Mouse (Mus musculus) midbrain, embryonic 16.5 days (tissue): ENCODE results near the gene Psmc6. TPM values are rescaled to one million over a fixed set of nuclear protein-coding genes. Genes with fewer than 3 reads are reported as not detected.
A peak's percentile ranks its signal among the peaks of the same experiment; 100 is the strongest.

Experiments
- ATAC-seq: fragments of 200-750 bp; cut with Nextera tagmentation; 2 replicates; pipeline ENCODE4 v1.8.0; 2017; ENCODE audit warnings: moderate TSS enrichment
- H3K27ac ChIP-seq: fragments of 300-500 bp; sonication (generic); 2 replicates; pipeline ENCODE4 v1.5.1; 2014; ENCODE audit warnings: mild to moderate bottlenecking, low read length, mixed read lengths
- H3K27me3 ChIP-seq: fragments of 300-500 bp; sonication (generic); 2 replicates; pipeline ENCODE4 v1.6.1; 2014; ENCODE audit warnings: low read depth, low read length, mixed read lengths; ENCODE audit not compliant: control insufficient read depth, insufficient read depth
- H3K36me3 ChIP-seq: fragments of 300-500 bp; sonication (generic); 2 replicates; pipeline ENCODE4 v1.6.1; 2014; ENCODE audit warnings: mild to moderate bottlenecking, low read length, moderate library complexity, mixed read lengths; ENCODE audit not compliant: control insufficient read depth, insufficient read depth
- H3K4me1 ChIP-seq: fragments of 300-500 bp; sonication (generic); 2 replicates; pipeline ENCODE4 v1.6.1; 2014; ENCODE audit warnings: mild to moderate bottlenecking, low read length, mixed read lengths; ENCODE audit not compliant: control insufficient read depth, insufficient read depth
- H3K4me2 ChIP-seq: fragments of 300-500 bp; sonication (generic); 2 replicates; pipeline ENCODE4 v1.6.1; 2014; ENCODE audit warnings: mild to moderate bottlenecking, low read length, mixed read lengths
- H3K4me3 ChIP-seq: fragments of 300-500 bp; sonication (generic); 2 replicates; pipeline ENCODE4 v1.5.1; 2014; ENCODE audit warnings: low read depth, mild to moderate bottlenecking, low read length, moderate library complexity, mixed read lengths
- H3K9ac ChIP-seq: fragments of 300-500 bp; sonication (generic); 2 replicates; pipeline ENCODE4 v1.6.1; 2014; ENCODE audit warnings: low read depth, low read length, mixed read lengths
- H3K9me3 ChIP-seq: fragments of 300-500 bp; sonication (generic); replicated peaks from 2 replicates; pipeline ENCODE4 v1.6.1; 2014; ENCODE audit warnings: mild to moderate bottlenecking, low read length, mixed read lengths; ENCODE audit not compliant: control insufficient read depth, poor library complexity, severe bottlenecking
- WGBS: fragments of 180-500 bp; shearing (Covaris S2); extraction: QIAGEN DNeasy Blood & Tissue Kit; methylation state at CpG from one replicate; pipeline ENCODE4 v1.1.7; 2014; 5-methylcytosine and 5-hydroxymethylcytosine counted together
- polyA plus RNA-seq: library from polyadenylated mRNA; unstranded; fragments of >200 nt; fragmentation: Nextera tagmentation; extraction: Ambion mirVana; gene quantifications from 2 replicates; pipeline ENCODE4 v1.2.1, GENCODE M21; 2015

The Psmc6 gene
- polyA plus RNA-seq, 1 experiment from 2014 or later: 153 TPM

GRCm38 (mm10) chr14:45316927-45317326 is 12.7 kb upstream of the Psmc6 start:
- 79% methylated on average over 5 of the region's 5 CpGs for WGBS

GRCm38 (mm10) chr14:45317921-45318411 is 11.6 kb upstream of the Psmc6 start:
- H3K4me1 ChIP-seq: peaks cover 19% of the 10 kb centered on the region
- H3K27ac ChIP-seq: peak overlapping the region; percentile 98
- H3K27me3 ChIP-seq: no peaks in the 10 kb centered on the region
- under 1% methylated on average over 38 of the region's 38 CpGs for WGBS
- H3K9me3 ChIP-seq: no peaks in the 10 kb centered on the region
- peak; percentile 22 for ATAC-seq
- peak overlapping the region; percentile 80 for H3K4me2 ChIP-seq
- H3K9ac ChIP-seq: peak overlapping the region; percentile 95
- H3K4me3 ChIP-seq: peak overlapping the region; percentile 56
- no peaks in the 10 kb centered on the region for H3K36me3 ChIP-seq

More at GRCm38 (mm10) chr14:45316927-45317326, 12.7 kb upstream of the Psmc6 start:
- H3K4me2 ChIP-seq: peak overlapping the region; percentile 80
- peak overlapping the region; percentile 56 for H3K4me3 ChIP-seq
- H3K36me3 ChIP-seq: no peaks in the 10 kb centered on the region
- H3K27ac ChIP-seq: no peak overlapping the region
- no peaks in the 10 kb centered on the region for H3K9me3 ChIP-seq
- no peaks in the 10 kb centered on the region for H3K27me3 ChIP-seq
- no peak for ATAC-seq
- peaks cover 19% of the 10 kb centered on the region for H3K4me1 ChIP-seq
- peak overlapping the region; percentile 95 for H3K9ac ChIP-seq

- WGBS: 2% methylated on average over 59 of the region's 74 CpGs
- peak within 1 kb of the TSS; percentile 56 for H3K4me3 ChIP-seq
- peak within 1 kb of the TSS; percentile 98 for H3K27ac ChIP-seq
- no peaks in the 10 kb centered on the region for H3K27me3 ChIP-seq
- peaks cover 19% of the 10 kb centered on the region for H3K4me1 ChIP-seq
- peak; percentile 98 for ATAC-seq
- H3K36me3 ChIP-seq: no peaks in the 10 kb centered on the region
- peak within 1 kb of the TSS; percentile 95 for H3K9ac ChIP-seq
- H3K4me2 ChIP-seq: peak within 1 kb of the TSS; percentile 80
- H3K9me3 ChIP-seq: no peaks in the 10 kb centered on the region
These were observed 11.0 kb upstream of the Psmc6 start, which contains the start of gene Ero1l for GRCm38 (mm10) chr14:45318426-45319236. Gene Ero1l, minus strand, starts transcription at chr14:45318771.

GRCm38 (mm10) chr14:45319237-45319610 is 10.4 kb upstream of the Psmc6 start:
- H3K9me3 ChIP-seq: no peaks in the 10 kb centered on the region
- H3K27me3 ChIP-seq: no peaks in the 10 kb centered on the region
- H3K36me3 ChIP-seq: no peaks in the 10 kb centered on the region
- 61% methylated on average over 3 of the region's 3 CpGs for WGBS
- H3K9ac ChIP-seq: 0 out of 2 replicates have a peak overlapping the region, but pooled peaks have one; percentile 6
- H3K4me2 ChIP-seq: peak overlapping the region; percentile 80; the same call in 1 of the 2 replicates
- peak overlapping the region; percentile 56; the same call in 1 of the 2 replicates for H3K4me3 ChIP-seq
- peaks cover 19% of the 10 kb centered on the region for H3K4me1 ChIP-seq
- peak overlapping the region; percentile 98 for H3K27ac ChIP-seq
- ATAC-seq: no peak

GRCm38 (mm10) chr14:45320111-45320510 is 9.5 kb upstream of the Psmc6 start:
- WGBS: 85% methylated on average over 4 of the region's 4 CpGs

DNA sequence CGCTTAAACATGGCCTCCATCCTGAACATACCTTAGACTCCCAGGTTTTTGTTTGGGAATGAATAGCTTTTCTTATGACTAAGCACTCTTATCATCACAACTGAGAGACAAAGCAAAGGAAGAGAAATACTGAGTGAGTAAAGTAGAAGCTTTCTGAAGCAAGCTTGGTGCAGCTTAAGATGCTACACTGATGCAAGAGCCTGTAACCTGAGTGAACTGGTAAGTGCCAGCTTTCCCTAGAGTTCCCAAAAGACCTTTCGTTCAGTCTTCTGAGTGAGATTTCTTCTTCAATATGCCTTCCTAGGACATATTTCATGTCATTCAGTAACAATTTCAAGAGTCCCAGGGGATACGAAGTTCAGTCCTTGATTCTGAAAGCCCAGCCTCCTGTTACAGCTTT is 8.5 kb upstream of the Psmc6 start:
- H3K36me3 ChIP-seq: no peaks in the 10 kb centered on the region
- 91% methylated on average over 3 of the region's 3 CpGs for WGBS
- no peaks in the 10 kb centered on the region for H3K9me3 ChIP-seq
- ATAC-seq: no peak
- no peak overlapping the region for H3K9ac ChIP-seq
- no peak overlapping the region for H3K27ac ChIP-seq
- peaks cover 9% of the 10 kb centered on the region for H3K4me1 ChIP-seq
- no peaks in the 10 kb centered on the region for H3K27me3 ChIP-seq
- H3K4me3 ChIP-seq: no peak overlapping the region
- H3K4me2 ChIP-seq: no peak overlapping the region

More at GRCm38 (mm10) chr14:45320111-45320510, 9.5 kb upstream of the Psmc6 start:
- Histone ChIP-seq H3K4me3 (no peak overlapping the region), H3K27me3 (no peaks in the 10 kb centered on the region), H3K27ac (no peak overlapping the region), H3K4me2 (no peak overlapping the region), H3K9ac (no peak overlapping the region), H3K4me1 (peaks cover 19% of the 10 kb centered on the region), H3K36me3 (no peaks in the 10 kb centered on the region), H3K9me3 (no peaks in the 10 kb centered on the region)
- ATAC-seq: no peak

- no peaks in the 10 kb centered on the region for H3K9me3 ChIP-seq
- no peak overlapping the region for H3K9ac ChIP-seq
- peaks cover 5% of the 10 kb centered on the region for H3K4me1 ChIP-seq
- no peaks in the 10 kb centered on the region for H3K27me3 ChIP-seq
- H3K36me3 ChIP-seq: no peaks in the 10 kb centered on the region
- H3K4me2 ChIP-seq: no peak overlapping the region
- ATAC-seq: no peak
- WGBS: 81% methylated on average over 5 of the region's 5 CpGs
- no peak overlapping the region for H3K4me3 ChIP-seq
- H3K27ac ChIP-seq: no peak overlapping the region
These were observed 8.0 kb upstream of the Psmc6 start for GRCm38 (mm10) chr14:45321622-45322021.

GRCm38 (mm10) chr14:45322450-45322849 is 7.1 kb upstream of the Psmc6 start:
- 92% methylated on average over 2 of the region's 2 CpGs for WGBS

GRCm38 (mm10) chr14:45323320-45323719 is 6.3 kb upstream of the Psmc6 start:
- Histone ChIP-seq H3K4me1 (no peaks in the 10 kb centered on the region; the same call in 1 of the 2 replicates), H3K4me2 (no peak overlapping the region), H3K27me3 (no peaks in the 10 kb centered on the region), H3K9me3 (no peaks in the 10 kb centered on the region), H3K9ac (no peak overlapping the region), H3K4me3 (no peak overlapping the region), H3K27ac (no peak overlapping the region), H3K36me3 (no peaks in the 10 kb centered on the region)
- no peak for ATAC-seq
- WGBS: 91% methylated on average over 3 of the region's 3 CpGs

More at GRCm38 (mm10) chr14:45322450-45322849, 7.1 kb upstream of the Psmc6 start:
- Histone ChIP-seq H3K9ac (no peak overlapping the region), H3K36me3 (no peaks in the 10 kb centered on the region), H3K4me1 (no peaks in the 10 kb centered on the region; the same call in 1 of the 2 replicates), H3K9me3 (no peaks in the 10 kb centered on the region), H3K27me3 (no peaks in the 10 kb centered on the region), H3K4me2 (no peak overlapping the region), H3K27ac (no peak overlapping the region), H3K4me3 (no peak overlapping the region)
- ATAC-seq: no peak
